Mouse (Mus musculus) embryonic fibroblast, embryonic 13.5 days (primary cell): ENCODE data around the gene Cryzl2. TPM values are rescaled to one million over a fixed set of nuclear protein-coding genes. Genes with fewer than 3 reads are reported as not detected.

Source experiments
- H3K27ac ChIP-seq: 2 replicates; pipeline ENCODE4 v1.5.1; 2012; ENCODE audit warnings: low read length, control low read depth, inconsistent platforms; ENCODE audit not compliant: insufficient read depth
- H3K4me1 ChIP-seq: 2 replicates; pipeline ENCODE4 v1.6.1; 2011; ENCODE audit warnings: low read length; ENCODE audit not compliant: control insufficient read depth, insufficient read depth
- H3K4me3 ChIP-seq: 2 replicates; pipeline ENCODE4 v1.5.1; 2011; ENCODE audit warnings: mild to moderate bottlenecking, control low read depth, low read length; ENCODE audit not compliant: insufficient read depth
- CTCF ChIP-seq: IDR thresholded peaks from 2 replicates; pipeline ENCODE4 v1.5.1; 2011; ENCODE audit warnings: mild to moderate bottlenecking, control low read depth, low read length, moderate library complexity, borderline replicate concordance; ENCODE audit not compliant: insufficient read depth
- POLR2A ChIP-seq: IDR thresholded peaks from 2 replicates; pipeline ENCODE4 v1.6.1; 2011; ENCODE audit warnings: low read depth, mild to moderate bottlenecking, control low read depth, low read length, moderate library complexity
- polyA plus RNA-seq: library from polyadenylated mRNA; stranded (reverse); fragments of >200 nt; gene quantifications from 2 replicates; pipeline ENCODE4 v1.2.4, GENCODE M21; 2011; ENCODE audit warnings: low read depth; ENCODE audit not compliant: missing spikeins, insufficient read length

Gene Cryzl2
- polyA plus RNA-seq, 1 experiment = 7.6 TPM

DNA sequence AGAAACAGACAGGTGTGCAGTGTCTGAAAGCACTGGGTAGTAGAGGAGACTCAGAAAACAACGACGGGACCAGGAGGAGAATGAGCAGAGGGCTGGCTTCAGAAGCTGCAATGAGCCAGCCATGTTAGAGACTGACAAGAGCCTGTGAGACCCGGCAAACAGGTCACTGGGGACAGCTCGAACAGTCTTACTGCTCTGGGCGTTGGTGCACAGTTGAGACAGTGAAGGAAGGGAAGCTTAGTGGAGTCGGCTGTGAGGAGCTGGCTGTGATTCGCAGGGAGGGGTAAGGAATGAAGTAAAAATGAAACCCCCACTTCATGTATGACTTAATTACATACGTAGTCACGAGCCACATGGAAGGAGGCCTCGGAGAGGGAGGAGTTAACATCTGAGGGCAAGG is 8.8 kb upstream of the Cryzl2 start:
- no peak overlapping the region for H3K27ac ChIP-seq
- no peak for TF ChIP-seq POLR2A
- TF ChIP-seq CTCF = no peak
- no peak overlapping the region for H3K4me3 ChIP-seq
- no peaks in the 10 kb centered on the region for H3K4me1 ChIP-seq

DNA sequence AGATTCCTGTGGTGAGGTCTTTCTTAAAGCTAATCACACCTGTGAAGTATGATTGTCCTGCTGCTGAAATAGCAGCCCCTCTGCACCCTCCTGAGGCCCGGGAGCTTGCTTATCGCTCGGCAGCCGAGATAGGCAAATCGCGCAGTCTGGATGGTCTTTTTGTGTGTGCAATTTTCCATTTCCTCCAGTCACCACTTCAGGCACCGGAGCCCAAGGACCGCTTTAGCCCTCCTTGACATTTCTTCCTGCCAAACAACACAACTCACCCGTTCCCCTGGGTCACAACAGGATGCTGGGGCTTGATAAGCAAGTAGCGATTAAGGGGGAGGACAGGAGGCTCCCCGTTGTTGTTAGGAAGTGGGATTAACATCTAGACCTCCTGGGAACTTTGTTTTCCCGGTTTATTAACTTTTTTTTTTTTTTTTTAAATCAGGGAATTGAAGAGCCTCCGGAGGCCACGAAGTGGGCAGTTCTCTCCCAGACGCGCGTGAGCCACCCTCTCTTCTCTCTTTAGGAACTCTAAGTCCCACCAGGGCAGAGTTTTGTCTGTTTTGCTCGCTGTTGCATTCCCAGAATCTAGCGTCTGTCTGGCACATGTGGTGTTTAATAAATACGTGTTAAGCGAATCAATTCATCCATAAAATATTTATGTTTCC is 8.3 kb upstream of the Cryzl2 start:
- TF ChIP-seq CTCF (no peak), POLR2A (no peak)
- no peak overlapping the region for H3K27ac ChIP-seq
- H3K4me3 ChIP-seq = no peak overlapping the region
- H3K4me1 ChIP-seq = no peaks in the 10 kb centered on the region

GRCm38 (mm10) chr1:157452284-157452683 is 6.1 kb upstream of the Cryzl2 start:
- H3K27ac ChIP-seq = no peak overlapping the region
- TF ChIP-seq CTCF (no peak), POLR2A (no peak)
- H3K4me1 ChIP-seq = no peaks in the 10 kb centered on the region
- H3K4me3 ChIP-seq = no peak overlapping the region

GRCm38 (mm10) chr1:157452759-157453549 is 5.4 kb upstream of the Cryzl2 start:
- no peak overlapping the region for H3K4me3 ChIP-seq
- TF ChIP-seq POLR2A = no peak
- TF ChIP-seq CTCF = no peak
- H3K4me1 ChIP-seq = no peaks in the 10 kb centered on the region
- no peak overlapping the region for H3K27ac ChIP-seq

GRCm38 (mm10) chr1:157454876-157455275 is 3.5 kb upstream of the Cryzl2 start:
- no peak overlapping the region for H3K27ac ChIP-seq
- H3K4me3 ChIP-seq = no peak overlapping the region
- H3K4me1 ChIP-seq = no peaks in the 10 kb centered on the region
- TF ChIP-seq POLR2A (no peak), CTCF (no peak)

GRCm38 (mm10) chr1:157457789-157458188 is 588 bp upstream of the Cryzl2 start:
- no peak overlapping the region for H3K4me3 ChIP-seq
- H3K27ac ChIP-seq = no peak overlapping the region
- TF ChIP-seq POLR2A = no peak
- no peak for TF ChIP-seq CTCF
- H3K4me1 ChIP-seq = no peaks in the 10 kb centered on the region

DNA sequence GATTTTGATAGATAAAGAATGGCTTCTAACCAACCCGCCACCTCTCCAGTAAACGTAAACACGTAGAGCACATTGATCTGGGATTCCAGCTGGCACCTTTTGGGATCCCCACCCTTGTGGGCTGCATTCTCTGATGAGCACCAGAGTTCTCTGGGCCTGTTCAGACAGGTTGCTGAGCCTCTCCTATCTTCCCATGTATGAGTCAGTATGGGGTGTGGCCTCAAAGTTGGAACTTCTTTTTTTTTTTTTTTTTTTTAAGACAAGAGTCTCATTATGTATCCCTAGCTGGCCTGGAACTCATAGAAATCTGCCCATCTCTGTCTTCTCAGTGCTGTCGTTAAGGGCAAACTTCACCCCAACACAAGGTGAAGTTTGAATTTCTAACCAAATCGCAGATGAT is 1.5 kb downstream of the Cryzl2 start:
- H3K27ac ChIP-seq = no peak overlapping the region
- TF ChIP-seq CTCF = no peak
- no peak for TF ChIP-seq POLR2A
- H3K4me1 ChIP-seq = no peaks in the 10 kb centered on the region
- no peak overlapping the region for H3K4me3 ChIP-seq

- TF ChIP-seq POLR2A (no peak), CTCF (no peak)
- no peak overlapping the region for H3K27ac ChIP-seq
- H3K4me3 ChIP-seq = no peak overlapping the region
- no peaks in the 10 kb centered on the region for H3K4me1 ChIP-seq
Measured at GRCm38 (mm10) chr1:157461276-157461675, 2.9 kb downstream of the Cryzl2 start.

DNA sequence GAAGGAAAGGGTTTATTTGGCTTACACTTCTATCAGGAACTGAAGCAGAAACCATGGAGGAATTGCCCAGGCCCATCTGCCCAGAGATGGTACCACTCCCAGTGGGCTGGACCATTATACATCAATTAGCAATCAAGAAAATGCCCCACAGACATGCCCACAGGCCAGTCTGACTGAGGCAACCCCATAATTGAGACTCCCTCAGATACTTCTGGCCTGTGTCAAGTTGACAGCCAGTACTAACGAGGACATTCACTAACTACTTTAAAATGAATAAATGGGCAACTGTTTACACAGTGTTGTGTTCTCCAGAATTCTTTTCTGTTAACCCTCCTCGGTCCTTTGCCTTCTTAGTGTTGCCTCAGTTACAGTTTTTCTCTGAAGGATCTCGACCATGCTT is 4.0 kb downstream of the Cryzl2 start:
- Histone ChIP-seq H3K4me1 (no peaks in the 10 kb centered on the region), H3K27ac (no peak overlapping the region), H3K4me3 (no peak overlapping the region)
- TF ChIP-seq CTCF = no peak
- no peak for TF ChIP-seq POLR2A

DNA sequence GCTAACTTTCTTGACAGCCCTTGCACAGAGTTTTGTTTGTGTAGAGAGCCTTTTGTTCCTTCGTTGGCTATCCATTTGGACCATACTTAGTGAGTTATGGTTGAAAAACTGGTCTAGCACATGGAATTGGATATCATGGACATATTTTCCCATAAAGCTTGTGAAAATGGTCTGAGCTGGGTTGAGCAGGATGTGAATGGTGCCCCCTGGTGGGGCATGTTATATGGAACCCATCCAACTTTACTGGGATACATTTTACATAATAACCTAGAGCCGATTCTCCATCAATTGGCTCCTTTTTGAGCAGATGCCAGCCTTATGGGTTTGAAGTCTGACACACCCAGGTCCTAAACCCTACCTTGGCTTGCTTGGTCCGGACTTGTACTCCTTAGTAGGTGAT is 6.8 kb downstream of the Cryzl2 start:
- Histone ChIP-seq H3K27ac (no peak overlapping the region), H3K4me3 (no peak overlapping the region), H3K4me1 (no peaks in the 10 kb centered on the region)
- TF ChIP-seq POLR2A (no peak), CTCF (no peak)

DNA sequence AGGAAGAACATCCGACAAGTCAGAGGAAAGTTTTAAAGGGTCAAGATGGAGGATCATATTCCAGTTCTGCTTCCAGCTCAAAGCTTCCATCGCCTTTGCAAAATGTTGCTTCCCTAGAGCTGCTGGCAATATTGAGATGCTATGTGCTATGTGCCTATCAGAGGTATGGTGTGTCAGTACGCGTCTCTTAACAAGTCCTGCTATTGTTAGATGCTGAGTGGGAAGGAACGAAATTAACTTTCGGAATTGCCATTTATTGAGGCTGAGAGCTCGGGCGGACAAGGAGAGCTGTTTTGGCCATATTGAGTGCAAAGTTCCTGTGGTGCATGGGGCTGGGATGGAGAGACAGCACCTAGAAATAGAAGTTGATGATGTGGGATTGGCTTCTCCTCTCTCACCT is 9.5 kb downstream of the Cryzl2 start:
- Histone ChIP-seq H3K4me1 (no peaks in the 10 kb centered on the region), H3K4me3 (no peak overlapping the region), H3K27ac (no peak overlapping the region)
- TF ChIP-seq POLR2A = no peak
- TF ChIP-seq CTCF = no peak
